Mouse (Mus musculus) layer of hippocampus, adult 8-10 months (tissue): ENCODE data around the gene Hrc. TPM values are rescaled to one million over a fixed set of nuclear protein-coding genes. Genes with fewer than 3 reads are reported as not detected.

ENCODE experiments used
- DNase-seq, 2 experiments: peaks; one replicate each; pipeline ENCODE4 v3.0.0; 2022; ENCODE audit warnings: low spot score in 2 of 2
- total RNA-seq, 4 experiments: library from RNA; stranded (reverse); gene quantifications; 2 replicates each; pipeline ENCODE4 v1.2.4; 2022

The Hrc gene
- total RNA-seq = under 1 TPM in 2 of 4 experiments, not detected in 2; 0.21 to 0.39 TPM

DNA sequence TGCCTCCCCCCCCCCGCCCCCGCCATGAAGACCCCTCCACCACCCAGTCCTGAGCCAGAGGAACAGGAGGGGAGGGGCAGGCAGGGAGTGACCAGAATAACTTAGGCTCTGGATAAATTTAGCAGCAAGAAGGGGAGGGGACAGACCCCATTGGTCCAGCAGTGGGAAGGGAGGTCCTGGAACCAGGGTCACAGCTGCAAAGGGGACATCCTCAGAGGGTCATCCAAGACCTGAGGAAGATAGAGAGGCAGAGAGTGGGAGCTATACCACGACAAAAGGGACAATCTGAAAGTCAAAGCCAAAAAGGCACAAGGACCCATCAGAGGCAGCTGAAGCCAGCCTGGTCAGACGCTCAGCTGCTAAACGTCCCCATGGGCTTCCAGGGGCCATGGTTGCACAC, at the start of gene Hrc:
Hrc (plus strand) TSS at position 235 of the 400 bp plus-strand sequence.
- DNase-seq = no peak

DNA sequence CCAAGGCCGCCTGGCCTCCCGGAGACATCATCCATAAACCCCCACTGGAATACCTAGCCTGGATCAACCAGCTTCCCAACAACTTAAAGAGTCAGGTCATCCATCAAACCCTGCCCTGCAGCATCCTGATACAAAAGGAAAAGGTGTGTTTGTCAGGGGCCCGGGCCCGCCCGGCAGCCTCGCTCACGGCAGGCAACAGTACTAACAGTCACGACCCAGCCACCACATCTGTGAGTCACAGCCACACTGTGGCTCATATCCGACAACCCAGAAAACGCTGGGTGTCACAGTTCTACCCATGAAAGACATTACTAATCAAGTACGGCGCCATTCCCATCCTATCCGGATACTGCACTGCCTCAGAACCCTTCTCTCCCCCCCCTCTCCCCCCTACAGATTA, 48.6 kb upstream of the Hrc start:
- no peak for DNase-seq

DNA sequence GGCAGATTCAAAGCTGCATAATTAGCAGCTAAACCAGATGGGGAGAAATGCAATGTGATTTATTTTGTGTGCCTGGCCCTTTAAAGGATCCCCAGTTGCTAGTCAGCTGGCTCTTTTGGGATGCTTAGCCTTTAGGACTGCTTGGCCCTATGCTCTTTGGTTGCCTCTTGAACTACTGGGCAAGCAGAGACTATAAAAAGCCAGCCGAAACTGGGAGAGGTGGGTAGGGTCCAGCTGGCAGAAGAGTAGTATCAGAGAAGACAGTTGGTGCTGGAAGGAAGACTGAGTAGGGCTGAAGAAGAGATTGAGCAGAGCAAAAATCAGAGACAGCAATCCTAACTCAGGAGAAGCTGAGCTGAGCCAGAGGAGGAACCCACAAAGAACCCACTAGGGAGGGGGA, 38.5 kb upstream of the Hrc start:
- DNase-seq = no peak

DNA sequence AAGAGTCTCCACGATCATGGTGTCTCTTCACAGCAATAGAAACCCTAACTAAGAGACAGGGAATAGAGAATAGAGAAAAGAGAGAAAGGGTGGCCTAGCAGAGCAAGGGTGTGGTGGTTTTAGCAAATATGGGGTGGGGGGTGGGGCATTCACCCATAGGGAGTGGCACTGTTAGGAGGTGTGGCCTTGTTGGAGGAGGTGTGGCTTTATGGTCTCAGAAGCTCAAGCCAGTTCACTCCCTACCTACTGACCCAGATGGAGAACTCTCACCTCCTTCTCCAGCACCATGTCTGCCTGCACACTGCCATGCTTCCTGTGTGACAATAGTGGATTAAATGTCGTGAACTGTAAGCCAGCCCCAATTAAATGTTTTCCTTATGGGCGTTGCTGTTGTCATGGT, 37.5 kb upstream of the Hrc start:
- no peak for DNase-seq

DNA sequence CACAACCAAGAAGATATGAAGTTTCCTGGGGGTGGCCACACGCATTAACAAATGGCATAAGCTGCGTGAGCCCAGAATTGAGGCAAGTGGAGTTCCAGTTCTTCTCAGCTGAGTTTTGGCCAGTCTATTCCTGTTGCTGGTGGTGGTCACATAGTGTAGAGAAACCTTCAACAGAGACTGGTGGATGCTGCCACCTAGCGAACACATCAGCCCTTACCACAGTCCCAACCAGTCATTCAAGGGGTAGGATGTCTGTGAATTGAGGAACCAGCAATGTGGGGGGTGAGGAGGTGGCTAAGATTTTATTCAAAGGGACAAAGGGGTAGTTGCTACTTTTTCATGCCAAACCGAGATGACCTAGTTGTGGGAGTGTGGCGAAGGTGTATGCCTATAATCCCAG, 35.3 kb upstream of the Hrc start:
- peak; percentile 58 to 69 for DNase-seq

DNA sequence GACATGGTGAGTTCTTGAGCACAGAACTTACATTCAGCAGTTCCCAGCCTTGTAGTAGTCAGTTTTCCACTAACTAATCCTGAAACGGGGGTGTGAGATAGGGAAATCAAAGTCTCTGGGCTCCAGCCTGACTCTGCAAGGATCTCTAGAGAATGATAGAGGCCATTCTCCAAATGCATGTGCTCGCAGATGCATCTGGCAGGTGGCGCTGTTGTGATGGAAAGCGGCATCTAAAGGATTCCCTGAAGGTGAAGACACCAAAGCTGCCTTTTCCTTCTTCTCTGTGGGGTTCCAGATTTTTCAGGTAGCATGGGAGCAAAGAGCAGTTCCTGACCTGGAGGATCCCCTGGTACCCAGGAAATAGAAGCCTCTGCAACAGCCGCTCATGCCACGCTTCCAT, 34.8 kb upstream of the Hrc start:
- peak in 1 of 2 experiments; percentile 74 for DNase-seq

DNA sequence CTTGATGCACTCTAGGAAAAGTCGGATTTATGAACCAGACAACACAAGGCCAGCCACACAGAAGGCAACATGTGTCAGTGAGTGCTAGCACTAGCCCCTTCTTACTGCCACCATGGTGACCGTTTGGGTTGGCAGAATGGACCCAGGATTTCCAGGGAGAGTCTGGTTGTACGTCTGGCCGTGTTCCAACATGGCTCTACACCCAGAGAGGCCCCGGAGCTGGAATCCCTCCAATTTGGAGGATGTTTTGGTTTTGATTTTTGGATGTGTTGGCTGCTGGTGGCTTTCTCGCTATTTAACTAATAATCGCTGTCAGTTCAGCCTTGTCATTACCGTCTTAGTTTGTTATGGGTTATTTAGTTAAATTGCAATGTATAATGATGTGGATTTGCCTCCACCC, 32.5 kb upstream of the Hrc start:
- DNase-seq = no peak

DNA sequence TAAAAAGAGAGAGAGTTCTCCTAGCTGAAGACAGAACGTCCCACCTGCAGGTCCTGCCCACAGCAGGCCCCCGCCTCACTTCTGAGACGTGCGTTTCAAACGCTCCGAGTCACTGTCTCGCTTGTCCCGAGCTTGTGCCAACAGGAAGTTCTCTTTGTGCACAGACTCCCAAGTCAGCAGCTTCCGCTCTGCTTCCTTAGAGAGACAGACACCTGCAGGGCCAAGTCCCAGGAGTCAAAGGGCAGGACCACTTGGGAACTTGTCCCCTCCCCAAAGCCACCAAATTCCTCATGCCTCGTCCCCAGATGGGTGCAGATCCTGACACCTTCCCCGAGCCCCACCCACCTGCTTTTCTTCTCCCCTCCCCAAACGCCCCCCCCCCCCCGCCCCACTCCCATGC, 30.2 kb upstream of the Hrc start:
- DNase-seq = no peak

DNA sequence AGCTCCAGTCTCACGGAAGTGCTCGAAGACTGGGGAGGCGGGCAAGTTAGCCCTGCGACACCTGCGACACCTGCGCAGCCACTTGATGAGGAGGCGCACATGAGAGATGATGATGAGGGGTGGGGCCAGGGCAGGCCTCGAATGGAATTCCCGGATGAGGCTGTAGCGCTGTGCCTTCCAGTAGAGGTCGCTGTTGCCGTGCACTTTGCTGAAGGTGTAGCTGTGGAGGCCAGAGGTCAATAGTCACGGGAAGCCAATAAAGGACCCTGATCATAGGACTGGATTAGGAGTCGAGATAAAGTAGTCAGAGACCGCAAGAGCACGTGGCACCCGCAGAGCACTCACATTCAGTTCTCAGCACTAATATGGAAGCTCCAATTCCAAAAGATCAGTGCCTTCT, 29.8 kb upstream of the Hrc start:
- DNase-seq = peak; percentile 64 to 66

DNA sequence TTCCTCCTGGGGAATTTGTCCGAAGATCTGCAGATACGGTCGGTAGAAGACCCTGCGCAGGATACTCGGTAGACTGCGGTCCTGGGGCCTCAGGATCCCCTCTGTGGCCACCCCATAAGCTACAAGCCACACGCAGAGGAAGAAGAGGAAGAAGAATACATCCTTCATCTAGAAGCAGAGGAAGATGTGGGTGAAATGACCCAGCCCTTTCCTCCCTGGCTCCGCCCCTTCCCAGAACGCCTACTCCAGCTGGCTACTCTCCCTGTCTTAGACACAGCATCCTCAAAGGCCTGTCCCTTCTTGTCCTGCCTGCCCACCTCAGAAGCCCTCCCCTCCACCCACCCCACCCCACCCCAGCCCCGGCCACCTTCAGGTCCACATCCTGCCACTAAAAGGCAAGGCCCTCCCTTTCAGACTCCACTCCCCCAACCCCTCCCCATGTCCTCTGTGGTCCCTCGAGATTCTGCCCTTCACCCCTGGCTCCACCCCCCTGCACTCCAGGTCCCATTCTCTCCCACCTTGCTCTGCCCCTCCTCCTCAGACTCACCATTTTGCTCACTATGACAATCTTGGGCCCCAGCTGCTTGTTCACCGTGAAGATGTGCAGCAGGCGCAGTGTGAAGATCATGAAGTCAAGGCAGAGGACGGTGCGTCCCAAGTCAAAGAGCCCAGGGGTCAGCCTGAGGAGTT, 26.4 kb upstream of the Hrc start:
- no peak for DNase-seq

DNA sequence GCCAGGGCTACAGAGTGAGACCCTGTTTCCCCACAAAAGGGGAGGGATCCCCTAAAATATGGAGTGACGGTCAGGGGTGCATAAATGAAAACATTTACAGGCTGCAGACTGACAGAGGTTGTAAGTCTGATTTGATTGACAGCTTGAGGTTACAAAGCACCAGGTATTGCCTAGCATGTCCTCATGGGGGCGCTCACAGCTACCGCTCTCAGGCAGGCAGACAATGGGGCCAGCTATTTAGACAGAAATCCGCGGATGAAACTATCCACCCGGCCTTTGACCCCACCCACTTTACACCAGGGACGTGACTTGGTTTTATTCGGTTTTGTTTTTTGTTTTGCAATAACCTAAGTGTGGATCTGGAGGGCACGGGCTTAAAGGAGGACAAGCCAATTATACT, 25.6 kb upstream of the Hrc start:
- peak in 1 of 2 experiments; percentile 42 for DNase-seq

DNA sequence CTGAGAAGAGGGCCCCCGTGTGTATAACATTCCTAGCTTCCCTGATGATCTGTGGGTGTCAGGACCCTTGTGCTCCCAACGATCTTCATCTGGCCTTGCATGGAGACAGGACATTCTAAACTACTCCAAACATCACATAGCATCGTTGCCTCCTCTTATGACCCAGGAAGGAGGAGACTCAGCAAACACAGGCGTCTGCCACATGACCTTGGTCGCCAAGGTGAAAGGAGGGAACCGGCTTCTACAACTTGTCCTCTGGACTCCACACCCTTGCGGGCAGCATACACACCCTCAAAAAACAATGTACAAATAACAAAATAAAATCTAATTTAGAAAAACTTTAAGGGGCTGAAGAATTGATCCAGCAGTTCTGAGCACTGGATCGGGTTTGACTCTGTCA, 23.1 kb upstream of the Hrc start:
- no peak for DNase-seq

DNA sequence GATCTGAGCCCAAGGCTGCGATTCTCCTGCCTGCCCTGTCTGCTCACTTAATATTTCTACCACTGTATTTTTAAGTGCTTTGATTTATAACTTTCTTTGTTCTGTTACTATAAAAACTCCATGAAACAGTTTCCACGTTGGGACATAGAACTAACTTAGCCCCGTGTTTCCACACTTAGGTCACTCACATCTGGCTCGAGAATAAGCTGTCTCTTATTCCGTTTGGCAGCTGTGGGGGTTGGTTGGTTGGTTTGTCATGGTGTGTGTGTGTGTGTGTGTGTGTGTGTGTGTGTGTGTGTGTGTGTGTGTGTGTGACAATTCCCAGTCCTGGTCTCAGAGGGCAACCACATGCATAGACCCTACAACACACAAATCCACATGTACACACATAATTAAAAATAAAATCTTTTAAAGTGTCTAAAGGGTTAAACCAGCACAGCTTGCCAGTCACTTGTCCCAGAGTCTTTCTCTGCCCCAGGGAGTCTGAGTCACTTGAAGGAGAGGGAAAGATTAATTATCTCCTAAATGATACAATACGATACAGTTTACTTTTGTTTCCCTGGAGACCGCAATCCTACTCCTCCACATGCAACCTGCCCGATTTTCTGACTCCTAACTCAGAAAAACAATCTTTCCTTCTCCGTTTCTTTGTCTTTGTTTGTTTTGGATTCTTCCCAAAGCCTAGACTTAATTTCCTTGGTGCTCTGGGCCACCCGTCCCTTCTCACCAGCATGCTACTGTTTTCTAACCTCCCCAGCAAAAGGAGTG, 22.2 kb upstream of the Hrc start:
- no peak for DNase-seq

DNA sequence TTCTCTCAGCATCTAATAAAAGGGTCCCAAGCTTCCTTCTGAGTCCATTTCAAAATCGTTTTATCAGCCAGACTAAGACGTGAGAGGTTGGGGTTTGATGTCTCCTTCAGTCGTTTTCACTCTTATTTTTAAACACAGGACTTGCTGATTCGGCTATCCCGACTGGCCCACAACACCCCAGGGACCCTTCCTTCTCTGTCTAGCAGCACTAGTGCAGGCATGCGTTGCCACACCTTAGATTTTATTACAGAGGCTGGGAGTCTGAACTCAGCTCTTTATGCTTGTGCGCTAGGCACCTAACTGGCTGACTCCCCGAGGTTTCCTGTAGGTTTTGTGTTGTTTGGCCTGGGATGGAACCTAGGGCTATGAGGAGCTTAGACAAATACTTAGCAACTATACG, 21.6 kb upstream of the Hrc start:
- DNase-seq = no peak

DNA sequence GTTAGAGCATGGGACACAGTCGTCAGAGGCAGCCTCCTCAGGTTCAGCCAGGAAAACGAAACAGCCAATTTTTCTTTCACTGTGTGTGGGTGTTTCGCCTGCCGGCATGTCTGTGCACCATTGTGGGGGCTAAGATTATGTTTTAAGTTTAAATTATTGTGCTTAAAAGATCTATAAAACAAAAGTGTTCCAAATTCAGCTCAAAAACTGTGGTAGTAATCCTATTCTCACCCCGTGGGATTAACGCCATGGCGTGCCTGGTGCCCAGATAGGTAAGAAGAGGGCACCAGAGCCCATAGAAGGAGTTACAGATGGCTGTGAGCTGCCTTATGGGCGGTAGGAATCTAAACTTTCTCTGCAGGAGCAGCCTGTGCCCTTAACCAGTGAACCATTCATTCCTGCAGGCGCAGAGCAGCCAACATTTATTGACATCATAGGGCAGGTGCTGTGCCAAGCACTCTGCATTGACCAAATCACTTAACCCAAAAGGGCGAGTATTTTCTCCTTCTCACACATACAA, 19.8 kb upstream of the Hrc start:
- peak in 1 of 2 experiments; percentile 46 for DNase-seq

DNA sequence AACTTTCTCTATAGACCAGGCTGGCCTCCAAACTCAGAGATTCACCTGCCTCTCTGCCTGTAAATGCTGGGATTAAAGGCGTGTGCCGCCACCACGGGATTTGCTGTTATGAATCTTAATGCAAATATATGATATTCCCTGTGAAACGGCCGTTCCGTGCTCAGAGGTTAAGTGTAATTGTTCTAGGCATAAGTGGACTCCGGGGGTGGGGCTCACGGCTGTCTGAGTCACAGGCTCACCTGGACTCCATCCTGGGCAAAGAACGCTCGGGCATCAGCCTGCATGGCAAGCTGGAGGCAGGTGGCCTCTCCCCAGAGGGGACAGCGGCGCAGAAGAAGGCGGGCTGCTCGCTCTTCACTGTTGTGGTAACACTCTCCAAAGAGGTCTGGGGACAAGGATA, 18.6 kb upstream of the Hrc start:
- no peak for DNase-seq

DNA sequence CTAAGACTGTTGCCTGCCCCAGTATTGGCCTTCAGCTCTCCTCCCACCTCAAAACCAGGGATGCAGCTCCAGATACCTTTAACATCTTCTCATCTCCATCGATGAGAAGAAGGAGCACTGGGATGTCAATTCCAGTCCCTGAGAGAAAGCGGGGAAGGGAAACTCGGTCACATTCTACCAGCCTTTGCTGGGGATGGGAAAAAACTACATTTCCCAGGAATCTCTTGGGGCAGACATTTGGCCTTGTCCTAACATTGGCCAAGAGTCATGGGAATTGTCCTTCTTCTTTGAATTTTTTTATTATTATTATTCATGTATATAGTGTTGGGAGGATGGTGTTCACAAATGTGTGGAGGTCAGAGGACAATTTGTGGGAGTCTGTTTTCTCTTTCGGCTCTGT, 12.8 kb upstream of the Hrc start:
- no peak for DNase-seq

DNA sequence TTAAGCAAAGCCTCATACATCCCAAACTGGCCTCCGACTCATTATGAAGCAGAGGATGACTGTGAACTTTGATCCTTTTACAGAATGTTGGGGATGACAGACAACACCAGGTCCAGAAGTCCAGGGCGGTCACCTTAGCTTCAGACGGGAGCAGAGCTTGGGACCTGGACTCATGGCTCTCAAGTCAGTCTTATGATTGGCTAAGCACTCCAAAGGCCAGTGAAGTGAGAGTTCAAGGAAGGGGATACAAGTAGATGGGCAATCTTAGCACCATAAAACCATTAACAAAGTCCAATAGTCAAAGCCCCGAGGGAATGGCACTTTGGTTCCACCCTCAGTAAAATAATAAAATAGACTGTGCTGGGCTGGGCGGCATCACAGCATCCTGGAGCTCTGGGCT, 12.0 kb upstream of the Hrc start:
- no peak for DNase-seq

DNA sequence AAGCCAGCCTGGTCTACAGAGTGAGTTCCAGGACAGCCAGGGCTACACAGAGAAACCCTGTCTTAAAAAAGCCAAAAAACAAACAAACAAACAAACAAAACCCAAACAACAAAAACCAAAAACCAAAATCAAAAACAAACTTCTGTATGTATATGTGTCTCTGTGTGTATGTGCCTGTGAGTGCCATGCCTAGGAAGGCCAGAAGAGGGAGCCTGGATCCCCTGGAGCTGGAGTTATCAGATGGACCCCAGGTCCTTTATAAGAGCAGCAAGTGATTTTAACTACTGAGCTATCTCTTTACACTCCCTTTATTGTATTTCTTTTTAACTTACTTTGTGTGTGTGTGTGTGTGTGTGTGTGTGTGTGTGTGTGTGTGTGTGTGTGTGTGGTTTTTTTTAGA, 9.3 kb upstream of the Hrc start:
- no peak for DNase-seq

DNA sequence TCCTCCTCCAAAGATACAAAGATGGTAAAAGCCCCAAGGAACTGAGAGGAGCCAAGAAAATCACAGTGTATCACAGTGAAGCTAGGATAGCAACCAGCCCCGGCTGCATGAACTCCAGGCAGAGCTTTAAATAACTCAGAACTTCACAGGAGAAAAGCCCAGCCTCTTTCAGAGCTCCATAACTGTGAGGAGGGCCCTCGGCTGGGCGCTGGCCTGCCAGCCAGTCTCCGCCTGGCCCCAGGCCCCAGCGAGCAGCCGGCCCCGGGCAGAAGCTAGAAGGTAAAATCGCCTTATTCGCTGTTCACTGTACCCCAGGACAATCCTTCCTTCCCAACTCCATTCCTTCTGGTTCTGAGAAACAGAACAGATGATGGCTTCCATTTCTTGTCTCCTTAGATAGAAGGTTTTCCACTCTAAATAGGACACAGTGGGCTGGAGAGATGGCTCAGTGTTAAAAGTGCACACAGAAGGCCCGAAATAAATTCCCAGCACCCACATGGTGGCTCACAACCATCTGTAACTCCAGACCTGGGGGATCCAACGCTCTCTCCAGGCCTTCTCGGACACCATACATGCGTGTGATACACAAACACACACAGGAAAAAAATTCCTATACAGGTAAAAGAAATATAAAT, 6.1 kb upstream of the Hrc start:
- no peak for DNase-seq

DNA sequence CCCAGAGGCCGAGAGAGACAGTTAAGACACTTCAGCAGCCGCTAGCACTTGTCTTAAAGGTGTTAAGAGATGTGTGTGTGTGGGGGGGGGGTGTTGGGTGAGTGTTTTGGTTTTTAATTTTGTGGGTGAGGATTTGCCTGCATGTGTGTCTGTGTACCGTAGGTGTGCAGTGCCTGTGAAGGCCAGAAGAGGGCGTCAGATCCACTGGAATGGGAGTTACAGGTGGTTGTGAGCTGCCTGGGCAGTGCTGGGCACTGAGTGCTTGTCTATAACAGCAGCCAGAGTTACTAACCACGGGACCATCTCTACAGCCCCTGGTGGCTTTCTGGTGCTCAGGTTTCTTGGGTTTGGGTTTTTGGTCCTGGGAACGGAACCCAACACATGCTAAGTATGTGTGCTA, 3.6 kb upstream of the Hrc start:
- no peak for DNase-seq

DNA sequence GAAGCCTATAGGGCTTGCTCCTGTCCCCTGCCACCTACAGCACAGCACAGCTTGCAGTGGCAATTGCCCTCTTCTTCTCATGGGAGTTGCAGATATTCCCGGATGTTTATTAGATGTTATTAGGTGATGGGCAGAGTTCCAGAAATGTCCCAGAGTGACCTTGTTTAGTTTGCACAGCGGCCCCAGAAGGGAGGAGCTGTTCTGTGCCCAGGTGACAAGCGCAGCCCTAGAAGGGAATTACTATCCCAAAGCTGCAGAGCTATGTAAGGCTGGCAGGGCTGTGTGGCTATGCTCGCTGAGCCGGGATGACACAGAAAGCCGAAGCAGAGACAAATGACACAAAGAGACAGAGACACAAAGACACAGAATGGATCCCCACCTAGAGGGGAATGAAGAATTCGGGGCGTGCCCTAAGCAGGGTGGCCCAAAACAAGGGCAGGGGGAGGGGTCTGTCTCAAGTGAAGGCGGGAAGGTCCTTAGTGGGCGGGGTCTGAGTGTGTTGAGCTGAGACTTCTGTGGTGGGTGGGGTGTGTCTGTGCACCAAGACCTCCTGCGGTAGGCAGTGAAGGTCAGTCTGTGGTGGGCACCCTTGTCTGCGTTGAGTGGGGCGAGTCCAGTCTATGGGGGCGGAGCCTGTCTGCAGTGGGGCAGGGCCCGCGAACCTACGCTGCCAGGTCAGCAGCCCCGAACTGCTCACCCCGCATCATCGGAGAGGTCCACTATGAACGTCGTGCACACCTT, 2.2 kb upstream of the Hrc start:
- DNase-seq = no peak
